Mouse (Mus musculus): ENCODE results near the gene Cdk14.

Gene Cdk14

GRCm38 (mm10) chr5:4853503-4853902 lies 566.6 kb downstream of the Cdk14 start:
- DNase-seq (ENCODE audit: low spot score in 2 of 2) = no peak

DNA sequence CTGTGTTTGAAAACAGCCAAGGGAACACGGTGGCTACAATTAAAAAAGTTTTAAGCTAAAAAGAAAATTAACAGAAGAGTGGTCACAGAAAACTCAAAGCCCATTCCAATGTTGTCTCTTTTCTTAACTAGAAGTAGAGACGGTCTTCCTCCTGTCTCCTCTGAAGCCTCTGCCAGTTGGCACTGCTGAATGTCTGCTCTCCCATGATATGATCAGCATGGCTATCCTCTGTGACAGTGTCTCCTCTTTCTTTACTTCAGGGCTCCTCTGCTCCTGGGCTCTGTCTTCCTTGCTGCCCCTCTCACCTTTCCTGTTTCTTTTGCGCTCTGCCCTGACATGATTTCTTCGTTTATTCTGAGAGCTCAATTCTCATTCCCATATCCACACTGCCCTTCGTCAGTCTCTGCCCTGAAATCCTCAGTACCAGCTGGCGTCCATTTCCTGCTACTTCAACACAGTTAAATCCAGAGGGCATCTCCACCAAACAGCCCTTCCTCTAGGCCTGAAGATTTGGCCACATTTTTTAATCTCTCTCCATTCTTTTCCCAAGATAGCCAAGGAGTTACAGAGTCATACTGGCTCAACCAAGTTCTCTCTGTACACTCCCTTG lies 567.3 kb downstream of the Cdk14 start:
- no peak for DNase-seq (ENCODE audit: low spot score in 2 of 2)

GRCm38 (mm10) chr5:4851934-4852710 lies 568.0 kb downstream of the Cdk14 start:
- no peak for DNase-seq (ENCODE audit: low spot score in 2 of 2)

GRCm38 (mm10) chr5:4851245-4851933 lies 568.7 kb downstream of the Cdk14 start:
- DNase-seq (ENCODE audit: low spot score in 2 of 2) = no peak

GRCm38 (mm10) chr5:4834819-4835480 lies 585.2 kb downstream of the Cdk14 start:
- DNase-seq (ENCODE audit: low spot score in 2 of 2) = no peak

DNA sequence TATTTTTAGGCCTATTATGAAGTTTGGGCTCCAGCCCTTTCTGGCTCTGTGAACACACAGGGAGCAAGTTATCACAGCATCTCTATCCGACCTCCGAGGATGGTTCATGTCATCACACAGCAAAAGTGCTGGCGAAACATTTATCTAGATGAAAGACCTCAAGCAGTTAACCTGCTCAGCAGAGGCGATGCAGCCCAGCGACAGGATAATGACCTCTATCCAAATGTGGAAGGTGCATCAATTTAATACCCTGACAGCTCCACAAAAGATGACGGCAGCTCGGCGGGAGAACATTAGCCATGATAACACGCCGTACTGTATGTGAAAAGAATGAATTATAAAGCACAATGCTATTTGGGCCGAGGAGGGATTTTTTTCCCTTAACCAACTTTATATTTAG lies 586.2 kb downstream of the Cdk14 start:
- DNase-seq (ENCODE audit: low spot score in 2 of 2) = no peak

DNA sequence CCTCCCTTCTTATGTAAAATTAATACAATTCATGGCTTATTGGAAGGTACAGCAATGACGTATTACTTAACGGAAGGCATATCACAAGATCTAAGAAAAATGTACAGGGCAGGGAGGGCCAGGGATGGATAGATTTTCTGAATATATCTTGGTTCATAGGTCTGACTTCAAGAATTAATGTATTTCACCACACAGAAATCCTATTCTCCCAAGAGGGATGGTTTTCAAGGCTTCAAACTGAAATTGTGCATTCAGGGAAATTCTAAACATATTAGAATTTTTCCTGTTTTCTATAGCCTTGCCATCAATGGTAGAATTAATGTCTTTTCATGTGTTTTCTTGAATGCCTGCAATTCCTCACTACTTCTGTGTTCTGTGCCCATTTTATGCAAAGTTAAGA lies 593.2 kb downstream of the Cdk14 start:
- DNase-seq (ENCODE audit: low spot score in 2 of 2) = no peak

- no peak for DNase-seq (ENCODE audit: low spot score in 2 of 2)
Measured at GRCm38 (mm10) chr5:4825951-4826350, 594.2 kb downstream of the Cdk14 start.

DNA sequence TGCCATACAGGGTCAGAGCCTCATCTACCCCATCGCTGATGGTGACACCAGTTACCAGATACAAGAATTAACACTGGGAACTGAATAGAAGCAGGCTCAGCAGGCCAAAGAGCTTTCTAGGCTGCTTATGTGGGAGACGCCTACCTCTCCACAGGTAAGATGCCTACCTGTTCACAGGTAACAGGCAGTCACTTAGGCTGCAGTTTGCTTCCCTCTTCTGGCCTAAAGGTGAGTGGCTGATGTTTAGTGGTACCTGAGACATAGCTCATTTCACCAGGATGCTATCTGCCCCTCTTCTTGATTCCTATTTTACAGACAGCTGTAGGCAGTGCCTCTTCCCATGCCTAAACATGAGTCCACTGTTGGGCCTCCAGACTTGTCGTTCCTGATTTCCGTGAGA lies 595.0 kb downstream of the Cdk14 start:
- DNase-seq (ENCODE audit: low spot score in 2 of 2) = no peak

- DNase-seq (ENCODE audit: low spot score in 2 of 2) = no peak
Measured at GRCm38 (mm10) chr5:4824171-4824570, 595.9 kb downstream of the Cdk14 start.

DNA sequence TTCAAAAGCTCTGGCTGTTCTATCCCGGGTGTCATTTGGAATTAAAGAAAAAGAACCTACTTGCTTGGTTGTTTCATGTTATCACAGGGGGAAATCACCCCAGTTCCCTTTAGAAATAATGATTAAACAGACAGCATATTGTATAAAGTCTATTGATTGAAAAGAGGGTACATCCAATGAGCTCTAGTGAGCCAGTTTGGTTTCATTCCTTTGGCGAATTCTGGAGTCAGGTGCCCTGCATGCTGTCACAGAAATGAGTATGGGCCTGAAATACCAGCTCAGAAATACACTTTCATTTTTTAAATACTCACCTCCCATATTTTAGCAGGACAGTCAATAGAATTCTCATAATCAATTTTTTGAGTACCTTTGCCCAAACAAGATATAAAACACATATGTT lies 598.1 kb downstream of the Cdk14 start:
- DNase-seq (ENCODE audit: low spot score in 2 of 2) = no peak

DNA sequence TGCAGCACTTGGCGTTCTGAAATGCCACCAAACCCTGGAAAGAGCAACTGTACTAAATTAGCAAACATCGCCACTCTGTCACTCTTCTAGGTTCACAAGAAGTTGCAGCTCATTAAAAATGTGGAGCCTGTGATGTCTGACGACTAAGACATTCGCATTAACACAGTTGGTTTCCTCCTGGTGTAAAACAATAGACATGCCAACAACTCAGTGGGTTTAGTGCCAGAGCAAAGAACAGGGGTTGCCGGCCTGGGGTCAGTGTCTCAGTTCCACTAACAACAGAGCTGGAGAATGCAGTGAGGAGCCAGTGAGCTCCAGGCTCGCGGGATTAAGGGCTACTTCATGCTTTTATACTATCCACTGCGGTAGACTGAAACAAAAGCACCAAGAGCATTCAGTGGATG lies 598.7 kb downstream of the Cdk14 start:
- no peak for DNase-seq (ENCODE audit: low spot score in 2 of 2)

DNA sequence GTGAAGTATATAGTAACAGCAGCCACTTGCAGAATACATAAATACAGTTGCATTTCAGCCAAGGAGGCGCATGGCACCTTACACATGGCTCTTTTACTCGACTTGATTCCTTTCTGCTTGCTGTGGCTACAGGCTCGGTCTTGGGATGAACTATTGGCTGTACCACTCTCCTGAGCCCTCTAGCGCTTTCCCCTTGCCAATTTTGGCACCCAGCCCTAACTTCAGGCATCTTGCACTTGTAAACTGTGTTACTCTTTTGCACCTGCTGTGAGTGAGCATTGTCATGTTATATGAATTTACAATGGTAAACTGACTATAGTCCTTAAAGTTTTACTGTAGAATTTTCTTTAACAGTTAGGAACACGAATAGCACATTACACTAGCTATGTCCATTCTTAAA lies 603.1 kb downstream of the Cdk14 start:
- DNase-seq (ENCODE audit: low spot score in 2 of 2) = no peak

- DNase-seq (ENCODE audit: low spot score in 2 of 2) = no peak
Measured at GRCm38 (mm10) chr5:4814465-4815204, 605.5 kb downstream of the Cdk14 start.

DNA sequence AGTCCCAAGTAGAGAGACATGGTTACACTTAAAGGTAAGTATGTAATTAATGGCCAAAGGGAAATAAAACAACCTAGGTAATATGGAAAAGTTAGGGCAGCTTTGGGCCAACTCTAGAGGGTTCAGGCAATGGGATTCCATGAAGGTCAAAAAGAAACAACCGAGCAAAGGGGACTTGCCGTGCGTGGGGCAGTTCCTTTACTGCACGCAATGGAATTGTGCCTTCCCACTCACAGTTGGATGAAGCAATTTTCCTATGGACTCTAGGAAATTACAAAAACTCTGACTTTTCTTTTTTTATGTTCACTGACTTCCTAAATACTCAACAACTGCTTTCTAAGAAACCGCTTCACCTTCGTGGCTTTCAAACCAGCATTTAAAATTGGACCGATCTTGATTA lies 606.8 kb downstream of the Cdk14 start:
- no peak for DNase-seq (ENCODE audit: low spot score in 2 of 2)

GRCm38 (mm10) chr5:4812036-4812729 lies 607.9 kb downstream of the Cdk14 start:
- DNase-seq (ENCODE audit: low spot score in 2 of 2) = no peak

DNA sequence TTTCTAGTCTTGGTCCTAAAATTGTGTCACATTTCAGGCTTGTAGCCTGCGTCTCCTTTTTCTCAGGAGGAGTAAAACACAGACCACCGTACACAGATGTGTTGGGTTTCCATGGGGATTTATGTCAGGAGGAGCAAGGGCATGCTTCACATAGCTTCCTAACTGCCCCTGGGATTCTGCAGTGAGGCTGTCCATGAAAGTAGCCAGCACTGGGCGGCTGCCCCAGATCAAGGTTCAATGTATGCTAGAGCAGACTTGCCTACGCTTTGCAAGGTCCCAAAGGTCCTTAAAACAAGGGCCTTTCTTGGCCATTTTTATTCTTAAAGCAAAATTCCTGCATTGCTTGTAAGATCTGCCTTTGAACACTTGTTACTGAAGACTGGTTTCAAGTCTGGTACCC lies 614.9 kb downstream of the Cdk14 start:
- no peak for DNase-seq (ENCODE audit: low spot score in 2 of 2)

GRCm38 (mm10) chr5:4803708-4804107 lies 616.4 kb downstream of the Cdk14 start:
- DNase-seq (ENCODE audit: low spot score in 2 of 2) = no peak

DNA sequence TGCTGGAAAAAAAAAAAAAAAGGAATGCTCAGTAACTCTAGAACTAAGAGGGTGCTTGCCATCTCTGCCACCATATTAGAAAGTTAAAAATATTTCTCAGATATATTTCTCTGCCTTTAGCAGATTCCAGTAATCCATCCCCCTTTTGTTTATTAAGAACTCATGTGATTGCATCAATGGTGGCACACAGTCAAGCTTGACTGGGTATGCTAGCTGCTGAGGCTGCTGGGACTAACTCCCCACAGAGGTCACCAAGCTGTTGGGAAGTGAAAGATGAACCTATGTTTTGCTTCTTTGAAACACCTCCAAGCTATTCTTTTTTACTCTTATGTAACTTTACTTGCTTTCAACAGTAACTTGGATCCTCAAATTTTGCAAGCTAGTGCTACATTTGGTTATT lies 618.1 kb downstream of the Cdk14 start:
- DNase-seq (ENCODE audit: low spot score in 2 of 2) = no peak

DNA sequence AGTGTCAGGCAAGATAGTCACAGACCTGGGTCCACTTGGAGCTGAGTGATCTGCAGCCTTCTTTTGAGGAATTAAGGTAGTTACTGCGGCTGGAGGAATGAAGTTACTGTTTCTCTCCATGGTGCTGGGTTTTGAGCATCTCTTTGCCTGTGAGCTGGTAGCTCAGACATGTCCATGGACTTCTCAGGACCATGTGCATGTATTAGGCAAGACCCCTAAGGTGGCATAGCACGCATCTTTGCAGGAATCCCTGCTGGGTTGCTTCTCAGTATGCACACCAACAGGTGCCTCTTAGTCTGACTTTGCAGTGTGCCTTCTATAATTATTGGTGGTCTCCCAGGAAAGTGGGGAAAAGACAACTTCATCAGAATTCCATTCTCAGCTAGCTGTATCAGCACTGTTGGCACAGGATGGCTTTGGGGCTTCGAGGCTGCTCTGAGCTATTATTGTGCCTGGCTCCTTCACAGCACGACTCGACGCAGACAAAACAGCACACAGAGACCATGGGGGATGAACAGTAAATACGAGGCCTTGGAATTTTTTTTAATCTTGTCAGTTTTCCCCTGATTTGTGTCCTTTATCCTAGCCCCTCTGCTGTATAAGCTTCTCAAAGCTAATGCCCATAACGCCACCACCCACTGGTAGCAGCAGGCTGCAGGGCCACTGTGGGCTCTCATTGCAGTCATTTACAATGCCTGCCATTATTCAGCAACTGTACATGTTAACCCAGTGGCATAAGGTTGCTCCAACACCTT lies 618.8 kb downstream of the Cdk14 start:
- DNase-seq (ENCODE audit: low spot score in 2 of 2) = no peak
